Mouse (Mus musculus): ENCODE data around the gene Tgfbr2. TPM values are rescaled to one million over a fixed set of nuclear protein-coding genes. Genes with fewer than 3 reads are reported as not detected.

The Tgfbr2 gene
- polyA plus RNA-seq, 1 experiment from 2014 or later = 12.8 TPM

GRCm38 (mm10) chr9:116119990-116120389 is 55.2 kb downstream of the Tgfbr2 start:
- Histone ChIP-seq H3K4me2 (ENCODE audit: low read depth, low read length) (no peak overlapping the region), H3K27me3 (ENCODE audit: control insufficient read depth, insufficient read depth, low read length) (no peaks in the 10 kb centered on the region), H3K27ac (replicated peaks; ENCODE audit: low read depth, low read length) (no peak overlapping the region), H3K9me3 (replicated peaks; ENCODE audit: control insufficient read depth, low read length) (no peaks in the 10 kb centered on the region), H3K4me1 (ENCODE audit: control insufficient read depth, insufficient read depth, low read length) (no peaks in the 10 kb centered on the region), H3K36me3 (replicated peaks; ENCODE audit: control insufficient read depth, insufficient read depth, low read depth, low read length) (no peaks in the 10 kb centered on the region), H3K4me3 (ENCODE audit: low read depth, low read length) (no peak overlapping the region), H3K9ac (replicated peaks; ENCODE audit: low read length) (no peak overlapping the region)
- ATAC-seq (replicated peaks; ENCODE audit: insufficient number of reproducible peaks, low FRiP score, low TSS enrichment, low read depth) (no peak), DNase-seq (ENCODE audit: low spot score) (no peak)
- WGBS = 87% methylated on average over 7 of the region's 7 CpGs

GRCm38 (mm10) chr9:116118332-116118872 is 56.8 kb downstream of the Tgfbr2 start:
- H3K36me3 ChIP-seq (replicated peaks; ENCODE audit: control insufficient read depth, insufficient read depth, low read depth, low read length) = no peaks in the 10 kb centered on the region
- 68% methylated on average over 8 of the region's 8 CpGs for WGBS
- H3K4me2 ChIP-seq (ENCODE audit: low read depth, low read length) = no peak overlapping the region
- no peaks in the 10 kb centered on the region for H3K27me3 ChIP-seq (ENCODE audit: control insufficient read depth, insufficient read depth, low read length)
- H3K9me3 ChIP-seq (replicated peaks; ENCODE audit: control insufficient read depth, low read length) = no peaks in the 10 kb centered on the region
- no peak for ATAC-seq (replicated peaks; ENCODE audit: insufficient number of reproducible peaks, low FRiP score, low TSS enrichment, low read depth)
- no peak overlapping the region for H3K4me3 ChIP-seq (ENCODE audit: low read depth, low read length)
- DNase-seq (ENCODE audit: low spot score) = no peak
- H3K9ac ChIP-seq (replicated peaks; ENCODE audit: low read length) = no peak overlapping the region
- no peak overlapping the region for H3K27ac ChIP-seq (replicated peaks; ENCODE audit: low read depth, low read length)
- H3K4me1 ChIP-seq (ENCODE audit: control insufficient read depth, insufficient read depth, low read length) = no peaks in the 10 kb centered on the region

- H3K27me3 ChIP-seq (ENCODE audit: control insufficient read depth, insufficient read depth, low read length) = no peaks in the 10 kb centered on the region
- H3K9me3 ChIP-seq (replicated peaks; ENCODE audit: control insufficient read depth, low read length) = no peaks in the 10 kb centered on the region
- H3K9ac ChIP-seq (replicated peaks; ENCODE audit: low read length) = no peak overlapping the region
- H3K36me3 ChIP-seq (replicated peaks; ENCODE audit: control insufficient read depth, insufficient read depth, low read depth, low read length) = no peaks in the 10 kb centered on the region
- no peaks in the 10 kb centered on the region for H3K4me1 ChIP-seq (ENCODE audit: control insufficient read depth, insufficient read depth, low read length)
- H3K4me2 ChIP-seq (ENCODE audit: low read depth, low read length) = no peak overlapping the region
- no peak overlapping the region for H3K27ac ChIP-seq (replicated peaks; ENCODE audit: low read depth, low read length)
- H3K4me3 ChIP-seq (ENCODE audit: low read depth, low read length) = no peak overlapping the region
- ATAC-seq (replicated peaks; ENCODE audit: insufficient number of reproducible peaks, low FRiP score, low TSS enrichment, low read depth) = no peak
- WGBS = 92% methylated on average over 7 of the region's 7 CpGs
- no peak for DNase-seq (ENCODE audit: low spot score)
Observed at GRCm38 (mm10) chr9:116115875-116116274, 59.3 kb downstream of the Tgfbr2 start.

GRCm38 (mm10) chr9:116114339-116114738 is 60.8 kb downstream of the Tgfbr2 start:
- WGBS = 33% methylated on average over 4 of the region's 4 CpGs
- Histone ChIP-seq H3K27ac (replicated peaks; ENCODE audit: low read depth, low read length) (no peak overlapping the region), H3K36me3 (replicated peaks; ENCODE audit: control insufficient read depth, insufficient read depth, low read depth, low read length) (peaks cover 2% of the 10 kb centered on the region; the same call in 1 of the 2 replicates), H3K4me3 (ENCODE audit: low read depth, low read length) (no peak overlapping the region), H3K27me3 (ENCODE audit: control insufficient read depth, insufficient read depth, low read length) (no peaks in the 10 kb centered on the region), H3K4me2 (ENCODE audit: low read depth, low read length) (no peak overlapping the region), H3K4me1 (ENCODE audit: control insufficient read depth, insufficient read depth, low read length) (no peaks in the 10 kb centered on the region), H3K9ac (replicated peaks; ENCODE audit: low read length) (no peak overlapping the region), H3K9me3 (replicated peaks; ENCODE audit: control insufficient read depth, low read length) (no peaks in the 10 kb centered on the region)
- no peak for DNase-seq (ENCODE audit: low spot score)
- no peak for ATAC-seq (replicated peaks; ENCODE audit: insufficient number of reproducible peaks, low FRiP score, low TSS enrichment, low read depth)

- ATAC-seq (replicated peaks; ENCODE audit: insufficient number of reproducible peaks, low FRiP score, low TSS enrichment, low read depth) (no peak), DNase-seq (ENCODE audit: low spot score) (no peak)
- Histone ChIP-seq H3K9ac (replicated peaks; ENCODE audit: low read length) (no peak overlapping the region), H3K4me1 (ENCODE audit: control insufficient read depth, insufficient read depth, low read length) (no peaks in the 10 kb centered on the region), H3K4me2 (ENCODE audit: low read depth, low read length) (no peak overlapping the region), H3K36me3 (replicated peaks; ENCODE audit: control insufficient read depth, insufficient read depth, low read depth, low read length) (peaks cover 2% of the 10 kb centered on the region; the same call in 1 of the 2 replicates), H3K27me3 (ENCODE audit: control insufficient read depth, insufficient read depth, low read length) (no peaks in the 10 kb centered on the region), H3K4me3 (ENCODE audit: low read depth, low read length) (no peak overlapping the region), H3K9me3 (replicated peaks; ENCODE audit: control insufficient read depth, low read length) (no peaks in the 10 kb centered on the region), H3K27ac (replicated peaks; ENCODE audit: low read depth, low read length) (no peak overlapping the region)
- 85% methylated on average over 9 of the region's 9 CpGs for WGBS
Observed at GRCm38 (mm10) chr9:116111149-116111970, 63.8 kb downstream of the Tgfbr2 start.

- no peak for DNase-seq (ENCODE audit: low spot score)
- Histone ChIP-seq H3K27me3 (ENCODE audit: control insufficient read depth, insufficient read depth, low read length) (no peaks in the 10 kb centered on the region), H3K4me3 (ENCODE audit: low read depth, low read length) (no peak overlapping the region), H3K36me3 (replicated peaks; ENCODE audit: control insufficient read depth, insufficient read depth, low read depth, low read length) (peaks cover 2% of the 10 kb centered on the region; the same call in 1 of the 2 replicates), H3K27ac (replicated peaks; ENCODE audit: low read depth, low read length) (no peak overlapping the region), H3K4me2 (ENCODE audit: low read depth, low read length) (no peak overlapping the region), H3K9ac (replicated peaks; ENCODE audit: low read length) (no peak overlapping the region), H3K4me1 (ENCODE audit: control insufficient read depth, insufficient read depth, low read length) (no peaks in the 10 kb centered on the region), H3K9me3 (replicated peaks; ENCODE audit: control insufficient read depth, low read length) (no peaks in the 10 kb centered on the region)
- no peak for ATAC-seq (replicated peaks; ENCODE audit: insufficient number of reproducible peaks, low FRiP score, low TSS enrichment, low read depth)
- WGBS = 71% methylated on average over 2 of the region's 2 CpGs
Observed at GRCm38 (mm10) chr9:116108729-116109128, 66.4 kb downstream of the Tgfbr2 start.

GRCm38 (mm10) chr9:116104770-116105169 is 70.4 kb downstream of the Tgfbr2 start:
- no peak for DNase-seq (ENCODE audit: low spot score)
- H3K4me2 ChIP-seq (ENCODE audit: low read depth, low read length) = no peak overlapping the region
- H3K9me3 ChIP-seq (replicated peaks; ENCODE audit: control insufficient read depth, low read length) = no peaks in the 10 kb centered on the region
- no peaks in the 10 kb centered on the region for H3K4me1 ChIP-seq (ENCODE audit: control insufficient read depth, insufficient read depth, low read length)
- ATAC-seq (replicated peaks; ENCODE audit: insufficient number of reproducible peaks, low FRiP score, low TSS enrichment, low read depth) = no peak
- peaks cover 2% of the 10 kb centered on the region; the same call in 1 of the 2 replicates for H3K36me3 ChIP-seq (replicated peaks; ENCODE audit: control insufficient read depth, insufficient read depth, low read depth, low read length)
- no peaks in the 10 kb centered on the region for H3K27me3 ChIP-seq (ENCODE audit: control insufficient read depth, insufficient read depth, low read length)
- no peak overlapping the region for H3K4me3 ChIP-seq (ENCODE audit: low read depth, low read length)
- no peak overlapping the region for H3K9ac ChIP-seq (replicated peaks; ENCODE audit: low read length)
- WGBS = 95% methylated on average over 17 of the region's 17 CpGs
- no peak overlapping the region for H3K27ac ChIP-seq (replicated peaks; ENCODE audit: low read depth, low read length)

- Histone ChIP-seq H3K9ac (replicated peaks; ENCODE audit: low read length) (no peak overlapping the region), H3K27me3 (ENCODE audit: control insufficient read depth, insufficient read depth, low read length) (no peaks in the 10 kb centered on the region), H3K9me3 (replicated peaks; ENCODE audit: control insufficient read depth, low read length) (no peaks in the 10 kb centered on the region), H3K4me2 (ENCODE audit: low read depth, low read length) (no peak overlapping the region), H3K36me3 (replicated peaks; ENCODE audit: control insufficient read depth, insufficient read depth, low read depth, low read length) (no peaks in the 10 kb centered on the region), H3K4me3 (ENCODE audit: low read depth, low read length) (no peak overlapping the region), H3K4me1 (ENCODE audit: control insufficient read depth, insufficient read depth, low read length) (0 out of 2 replicates have a peak, but pooled peaks cover 2% of the 10 kb centered on the region), H3K27ac (replicated peaks; ENCODE audit: low read depth, low read length) (no peak overlapping the region)
- ATAC-seq (replicated peaks; ENCODE audit: insufficient number of reproducible peaks, low FRiP score, low TSS enrichment, low read depth) (no peak), DNase-seq (ENCODE audit: low spot score) (no peak)
- 86% methylated on average over 11 of the region's 11 CpGs for WGBS
Observed at GRCm38 (mm10) chr9:116101842-116102241, 73.3 kb downstream of the Tgfbr2 start.
